Mouse (Mus musculus) heart, postnatal 0 days (tissue): ENCODE measurements around the gene Zfp646. TPM values are rescaled to one million over a fixed set of nuclear protein-coding genes. Genes with fewer than 3 reads are reported as not detected.

Source experiments
- ATAC-seq: fragments of 200-750 bp; cut with Nextera tagmentation; 2 replicates; pipeline ENCODE4 v1.8.0; 2017; ENCODE audit warnings: low read depth, moderate number of reproducible peaks, moderate library complexity; ENCODE audit not compliant: insufficient read depth
- DNase-seq: peaks from one replicate; pipeline ENCODE4 v3.0.0-alpha.2; 2016; ENCODE audit warnings: low spot score
- H3K27ac ChIP-seq: fragments of 300-500 bp; sonication (generic); 2 replicates; pipeline ENCODE4 v1.5.1; 2014; ENCODE audit warnings: low read depth, mild to moderate bottlenecking
- H3K27me3 ChIP-seq: fragments of 300-500 bp; sonication (generic); 2 replicates; pipeline ENCODE4 v1.6.1; 2014; ENCODE audit warnings: low read length, mixed read lengths; ENCODE audit not compliant: control insufficient read depth, insufficient read depth
- H3K36me3 ChIP-seq: fragments of 300-500 bp; sonication (generic); replicated peaks from 2 replicates; pipeline ENCODE4 v1.6.1; 2014; ENCODE audit warnings: low read length, mixed read lengths; ENCODE audit not compliant: control insufficient read depth, insufficient read depth
- H3K4me1 ChIP-seq: fragments of 300-500 bp; sonication (generic); 2 replicates; pipeline ENCODE4 v1.6.1; 2014; ENCODE audit warnings: antibody characterized with exemption; ENCODE audit not compliant: control insufficient read depth, insufficient read depth
- H3K4me2 ChIP-seq: fragments of 300-500 bp; sonication (generic); 2 replicates; pipeline ENCODE4 v1.6.1; 2014; ENCODE audit warnings: low read depth, mild to moderate bottlenecking, low read length, moderate library complexity
- H3K4me3 ChIP-seq: fragments of 300-500 bp; sonication (generic); 2 replicates; pipeline ENCODE4 v1.5.1; 2014; ENCODE audit warnings: low read depth, low read length
- H3K9ac ChIP-seq: fragments of 300-500 bp; sonication (generic); replicated peaks from 2 replicates; pipeline ENCODE4 v1.6.1; 2014; ENCODE audit warnings: low read depth, low read length, mixed read lengths
- H3K9me3 ChIP-seq: fragments of 300-500 bp; sonication (generic); replicated peaks from 2 replicates; pipeline ENCODE4 v1.6.1; 2016; ENCODE audit warnings: low read length; ENCODE audit not compliant: control insufficient read depth
- CTCF ChIP-seq: IDR thresholded peaks from 2 replicates; pipeline ENCODE4 v1.5.1; 2016; ENCODE audit warnings: antibody characterized with exemption, control low read depth, low read depth
- EP300 ChIP-seq: IDR thresholded peaks from 2 replicates; pipeline ENCODE4 v1.6.1; 2016; ENCODE audit warnings: antibody characterized with exemption, low read depth
- WGBS: fragments of 180-500 bp; shearing (Covaris S2); extraction: QIAGEN DNeasy Blood & Tissue Kit; methylation state at CpG from one replicate; pipeline ENCODE4 v1.1.7; 2014; 5-methylcytosine and 5-hydroxymethylcytosine counted together
- polyA plus RNA-seq: library from polyadenylated mRNA; unstranded; fragments of >200 nt; fragmentation: Nextera tagmentation; extraction: Ambion mirVana; gene quantifications from 2 replicates; pipeline ENCODE4 v1.2.1, GENCODE M21; 2015
- total RNA-seq: library from RNA; depleted of rRNA; stranded (reverse); fragments of >200 nt; gene quantifications from 2 replicates; pipeline ENCODE4 v1.2.3, GENCODE M21; 2014; ENCODE audit warnings: low replicate concordance

The Zfp646 gene
- total and polyA plus RNA-seq, 2 experiments from 2014 or later: 3.0 to 19.5 TPM

- H3K36me3 ChIP-seq: peaks cover 70% of the 10 kb centered on the region
- H3K27ac ChIP-seq: no peak overlapping the region
- H3K4me3 ChIP-seq: no peak overlapping the region
- 83% methylated on average over 6 of the region's 6 CpGs for WGBS
- H3K4me1 ChIP-seq: no peaks in the 10 kb centered on the region
- no peaks in the 10 kb centered on the region for H3K27me3 ChIP-seq
- DNase-seq: no peak
- H3K9me3 ChIP-seq: no peaks in the 10 kb centered on the region
- TF ChIP-seq CTCF (no peak), EP300 (no peak)
- ATAC-seq: no peak
- H3K4me2 ChIP-seq: no peak overlapping the region
- H3K9ac ChIP-seq: no peak overlapping the region
Measured at GRCm38 (mm10) chr7:127886551-127886950, 10.5 kb downstream of the Zfp646 start.

GRCm38 (mm10) chr7:127887191-127887590, 11.2 kb downstream of the Zfp646 start:
- no peak overlapping the region for H3K4me2 ChIP-seq
- no peak overlapping the region for H3K9ac ChIP-seq
- no peaks in the 10 kb centered on the region for H3K27me3 ChIP-seq
- H3K27ac ChIP-seq: no peak overlapping the region
- DNase-seq: no peak
- no peaks in the 10 kb centered on the region for H3K9me3 ChIP-seq
- TF ChIP-seq CTCF (no peak), EP300 (no peak)
- H3K4me3 ChIP-seq: no peak overlapping the region
- peaks cover 69% of the 10 kb centered on the region for H3K36me3 ChIP-seq
- no peak for ATAC-seq
- 65% methylated on average over 8 of the region's 8 CpGs for WGBS
- H3K4me1 ChIP-seq: no peaks in the 10 kb centered on the region

GRCm38 (mm10) chr7:127887781-127888180, 11.8 kb downstream of the Zfp646 start:
- H3K9ac ChIP-seq: no peak overlapping the region
- DNase-seq: no peak
- H3K27ac ChIP-seq: no peak overlapping the region
- no peak overlapping the region for H3K4me2 ChIP-seq
- no peaks in the 10 kb centered on the region for H3K4me1 ChIP-seq
- WGBS: 76% methylated on average over 3 of the region's 3 CpGs
- H3K4me3 ChIP-seq: no peak overlapping the region
- no peak for TF ChIP-seq CTCF
- TF ChIP-seq EP300: no peak
- no peaks in the 10 kb centered on the region for H3K9me3 ChIP-seq
- no peak for ATAC-seq
- H3K27me3 ChIP-seq: no peaks in the 10 kb centered on the region
- H3K36me3 ChIP-seq: peaks cover 68% of the 10 kb centered on the region

GRCm38 (mm10) chr7:127888821-127889220, 12.8 kb downstream of the Zfp646 start:
- Histone ChIP-seq H3K4me3 (no peak overlapping the region), H3K9me3 (no peaks in the 10 kb centered on the region), H3K4me2 (no peak overlapping the region), H3K9ac (no peak overlapping the region), H3K36me3 (peaks cover 63% of the 10 kb centered on the region), H3K27me3 (no peaks in the 10 kb centered on the region), H3K4me1 (no peaks in the 10 kb centered on the region), H3K27ac (no peak overlapping the region)
- TF ChIP-seq EP300 (no peak), CTCF (no peak)
- ATAC-seq: no peak
- WGBS: 52% methylated on average over 3 of the region's 3 CpGs
- no peak for DNase-seq

GRCm38 (mm10) chr7:127890798-127891197, 14.8 kb downstream of the Zfp646 start, which contains the start of gene Prss53:
Prss53 (minus strand) TSS chr7:127890970.
- Histone ChIP-seq H3K4me2 (no peak within 1 kb of the TSS), H3K27me3 (no peaks in the 10 kb centered on the region), H3K9ac (no peak within 1 kb of the TSS), H3K4me1 (peaks cover 6% of the 10 kb centered on the region; the same call in 1 of the 2 replicates), H3K36me3 (peaks cover 51% of the 10 kb centered on the region), H3K4me3 (no peak within 1 kb of the TSS), H3K9me3 (no peaks in the 10 kb centered on the region), H3K27ac (no peak within 1 kb of the TSS)
- ATAC-seq (no peak), DNase-seq (no peak)
- 45% methylated on average over 4 of the region's 4 CpGs for WGBS
- TF ChIP-seq CTCF: no peak
- no peak for TF ChIP-seq EP300

- ATAC-seq (no peak), DNase-seq (no peak)
- Histone ChIP-seq H3K9ac (peak overlapping the region; percentile 58; the same call in 1 of the 2 replicates), H3K9me3 (no peaks in the 10 kb centered on the region), H3K4me3 (peak overlapping the region; percentile 56), H3K4me1 (peaks cover 6% of the 10 kb centered on the region), H3K27me3 (no peaks in the 10 kb centered on the region), H3K27ac (no peak overlapping the region), H3K4me2 (peak overlapping the region; percentile 88), H3K36me3 (peaks cover 20% of the 10 kb centered on the region)
- TF ChIP-seq CTCF: no peak
- TF ChIP-seq EP300: no peak
- 65% methylated on average over 5 of the region's 5 CpGs for WGBS
Measured at GRCm38 (mm10) chr7:127894480-127894879, 18.5 kb downstream of the Zfp646 start.
